Mouse (Mus musculus) E14TG2a.4 (cell line): ENCODE measurements at regions not wholly inside any gene's neighbourhood (a gene's known extent, or its start where the extent isn't known, plus 50 kb on each side); places are given as distances from the start of the nearest gene placed in this dataset.

Experiments
- CTCF ChIP-seq: conservative IDR thresholded peaks from 2 replicates; pipeline ENCODE4 v1.5.1; 2014; ENCODE audit warnings: low read length
- POU5F1 ChIP-seq: IDR thresholded peaks from 2 replicates; pipeline ENCODE4 v1.6.1; 2014; ENCODE audit warnings: low read length, borderline replicate concordance

- TF ChIP-seq CTCF, result no peak
- TF ChIP-seq POU5F1, result no peak
These were observed 134.1 kb upstream of the Teddm2 start for GRCm38 (mm10) chr1:154033958-154034606.
